Mouse (Mus musculus) myocyte (in vitro differentiated cells): ENCODE results near the gene Rtp1.

ENCODE experiments used
- CEBPB ChIP-seq: IDR thresholded peaks from 2 replicates; pipeline ENCODE4 v1.6.1; 2011; ENCODE audit warnings: mild to moderate bottlenecking, moderate library complexity; ENCODE audit not compliant: poor library complexity, insufficient read depth, severe bottlenecking
- E2F4 ChIP-seq: IDR thresholded peaks from one replicate; pipeline ENCODE4 v1.6.1; 2011; ENCODE audit warnings: mild to moderate bottlenecking, control low read depth, moderate library complexity; ENCODE audit not compliant: insufficient read depth
- MAX ChIP-seq: IDR thresholded peaks from one replicate; pipeline ENCODE4 v1.6.1; 2011; ENCODE audit warnings: low read depth, mild to moderate bottlenecking, control low read depth
- MYOD1 ChIP-seq, 3 experiments: IDR thresholded peaks; one replicate each; pipeline ENCODE4 v1.6.1; 2011; ENCODE audit warnings: control low read depth in 2 of 3, low read depth in 2 of 3, mild to moderate bottlenecking in 2 of 3, moderate library complexity in 1 of 3; ENCODE audit not compliant: insufficient read length in 2 of 3, control insufficient read depth in 1 of 3
- MYOG ChIP-seq, 3 experiments: IDR thresholded peaks; one replicate each; pipeline ENCODE4 v1.6.1; 2011; ENCODE audit warnings: control low read depth in 2 of 3, low read depth in 2 of 3, mild to moderate bottlenecking in 2 of 3; ENCODE audit not compliant: insufficient read length in 2 of 3, control insufficient read depth in 1 of 3, insufficient read depth in 1 of 3
- POLR2A ChIP-seq: IDR thresholded peaks from one replicate; pipeline ENCODE4 v1.6.1; 2011; ENCODE audit warnings: low read depth, mild to moderate bottlenecking, control low read depth, moderate library complexity; ENCODE audit not compliant: insufficient read length
- POLR2AphosphoS2 ChIP-seq: IDR thresholded peaks from one replicate; pipeline ENCODE4 v1.6.1; 2011; ENCODE audit warnings: low read depth, control low read depth; ENCODE audit not compliant: insufficient read length
- REST ChIP-seq: IDR thresholded peaks from one replicate; pipeline ENCODE4 v1.6.1; 2011; ENCODE audit warnings: mild to moderate bottlenecking, control low read depth, moderate library complexity; ENCODE audit not compliant: insufficient read depth, insufficient read length
- SRF ChIP-seq: IDR thresholded peaks from one replicate; pipeline ENCODE4 v1.6.1; 2011; ENCODE audit warnings: low read depth; ENCODE audit not compliant: control insufficient read depth, insufficient read length
- TCF12 ChIP-seq: IDR thresholded peaks from one replicate; pipeline ENCODE4 v1.6.1; 2011; ENCODE audit warnings: mild to moderate bottlenecking, control low read depth; ENCODE audit not compliant: poor library complexity, insufficient read depth, severe bottlenecking
- TCF3 ChIP-seq: IDR thresholded peaks from one replicate; pipeline ENCODE4 v1.6.1; 2011; ENCODE audit warnings: low read depth, control low read depth; ENCODE audit not compliant: insufficient read length
- USF1 ChIP-seq: IDR thresholded peaks from one replicate; pipeline ENCODE4 v1.6.1; 2011; ENCODE audit warnings: low read depth, mild to moderate bottlenecking, control low read depth, moderate library complexity

GRCm38 (mm10) chr16:23401959-23402358 lies 27.0 kb upstream of the Rtp1 start:
- no peak for TF ChIP-seq MAX
- TF ChIP-seq POLR2A, result no peak
- no peak for TF ChIP-seq E2F4
- TF ChIP-seq USF1, result no peak
- TF ChIP-seq MYOD1 (IDR thresholded peaks at IDR 0.05; ENCODE audit: control insufficient read depth in 1 of 3, insufficient read length in 2 of 3, low read depth in 2 of 3), result no peak
- no peak for TF ChIP-seq MYOG (IDR thresholded peaks at IDR 0.05; ENCODE audit: control insufficient read depth in 1 of 3, insufficient read depth in 1 of 3, insufficient read length in 2 of 3, low read depth in 2 of 3)
- no peak for TF ChIP-seq POLR2AphosphoS2
- TF ChIP-seq REST, result no peak
- TF ChIP-seq CEBPB, result no peak
- TF ChIP-seq TCF12, result no peak
- TF ChIP-seq TCF3, result no peak
- no peak for TF ChIP-seq SRF
